Mouse (Mus musculus): ENCODE data around the gene Skap2. TPM values are rescaled to one million over a fixed set of nuclear protein-coding genes. Genes with fewer than 3 reads are reported as not detected.
A peak's percentile ranks its signal among the peaks of the same experiment; 100 is the strongest.

Gene Skap2
- total RNA-seq, 4 experiments from 2014 or later: 17.0 to 30.2 (median 25.6) TPM

GRCm38 (mm10) chr6:51890356-51890755 is 122.0 kb downstream of the Skap2 start:
- no peak for DNase-seq (ENCODE audit: low spot score in 2 of 2)

GRCm38 (mm10) chr6:51889824-51890223 is 122.5 kb downstream of the Skap2 start:
- DNase-seq (ENCODE audit: low spot score in 2 of 2): no peak

GRCm38 (mm10) chr6:51886902-51887431 is 125.4 kb downstream of the Skap2 start:
- DNase-seq (ENCODE audit: low spot score in 2 of 2): no peak

- peak; percentile 26 for DNase-seq (ENCODE audit: low spot score in 2 of 2)
Measured at GRCm38 (mm10) chr6:51882880-51883274, 129.5 kb downstream of the Skap2 start.

GRCm38 (mm10) chr6:51882266-51882879 is 130.0 kb downstream of the Skap2 start:
- DNase-seq (ENCODE audit: low spot score in 2 of 2): no peak

GRCm38 (mm10) chr6:51881181-51881968 is 131.0 kb downstream of the Skap2 start:
- no peak for DNase-seq (ENCODE audit: low spot score in 2 of 2)

- DNase-seq (ENCODE audit: low spot score in 2 of 2): no peak
Measured at GRCm38 (mm10) chr6:51880778-51881177, 131.6 kb downstream of the Skap2 start.

- DNase-seq (ENCODE audit: low spot score in 2 of 2): no peak
Measured at GRCm38 (mm10) chr6:51878551-51878950, 133.8 kb downstream of the Skap2 start.

GRCm38 (mm10) chr6:51876841-51877553 is 135.4 kb downstream of the Skap2 start:
- no peak for DNase-seq (ENCODE audit: low spot score in 2 of 2)

GRCm38 (mm10) chr6:51875884-51876626 is 136.3 kb downstream of the Skap2 start:
- no peak for DNase-seq (ENCODE audit: low spot score in 2 of 2)

- no peak for DNase-seq (ENCODE audit: low spot score in 2 of 2)
Measured at GRCm38 (mm10) chr6:51874035-51874434, 138.3 kb downstream of the Skap2 start.

GRCm38 (mm10) chr6:51871135-51871534 is 141.2 kb downstream of the Skap2 start:
- no peak for DNase-seq (ENCODE audit: low spot score in 2 of 2)

- DNase-seq (ENCODE audit: low spot score in 2 of 2): no peak
Measured at GRCm38 (mm10) chr6:51870294-51870693, 142.1 kb downstream of the Skap2 start.

GRCm38 (mm10) chr6:51866596-51866995 is 145.8 kb downstream of the Skap2 start:
- no peak for DNase-seq (ENCODE audit: low spot score in 2 of 2)

- DNase-seq (ENCODE audit: low spot score in 2 of 2): no peak
Measured at GRCm38 (mm10) chr6:51863508-51863907, 148.8 kb downstream of the Skap2 start.

GRCm38 (mm10) chr6:51860300-51860699 is 152.0 kb downstream of the Skap2 start:
- DNase-seq (ENCODE audit: low spot score in 2 of 2): no peak

GRCm38 (mm10) chr6:51857821-51858220 is 154.5 kb downstream of the Skap2 start:
- peak; percentile 87 to 96 for DNase-seq (ENCODE audit: low spot score in 2 of 2)

- no peak for DNase-seq (ENCODE audit: low spot score in 2 of 2)
Measured at GRCm38 (mm10) chr6:51853291-51853690, 159.1 kb downstream of the Skap2 start.

- DNase-seq (ENCODE audit: low spot score in 2 of 2): no peak
Measured at GRCm38 (mm10) chr6:51852643-51853042, 159.7 kb downstream of the Skap2 start.

- DNase-seq (ENCODE audit: low spot score in 2 of 2): no peak
Measured at GRCm38 (mm10) chr6:51851544-51851943, 160.8 kb downstream of the Skap2 start.

Measured in layer of hippocampus, adult 8-10 months (tissue).